Mouse (Mus musculus) adrenal gland (tissue): Measurements from ENCODE around the gene Jmjd1c.

ENCODE experiments used
- intact Hi-C: fragments of 180-260 bp; cut with DNase I; formaldehyde crosslinking; loops from one replicate; pipeline ENCODE4 v1.15.1; 2025

Jmjd1c gene

DNA sequence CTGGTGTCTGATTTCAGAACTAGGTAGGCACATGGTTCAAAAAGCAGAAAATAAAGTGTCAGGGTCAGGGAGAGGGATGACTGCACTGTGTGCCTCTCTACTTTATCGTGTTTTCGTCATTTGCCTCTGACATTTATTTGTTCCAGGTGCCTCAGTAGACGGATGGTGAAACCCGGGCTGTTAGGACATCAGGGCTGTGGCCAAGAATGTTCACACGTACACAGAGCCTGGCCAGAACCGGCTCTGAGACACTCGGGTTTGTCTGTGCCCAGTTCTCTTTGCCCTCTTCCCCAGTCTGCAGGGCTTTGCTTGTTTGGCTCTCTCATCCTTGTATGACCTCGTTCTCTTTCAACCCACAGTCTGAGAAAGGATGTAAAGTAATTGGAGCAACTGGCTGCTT, 195.2 kb downstream of the Jmjd1c start:
- intact Hi-C loops = no loop called here

DNA sequence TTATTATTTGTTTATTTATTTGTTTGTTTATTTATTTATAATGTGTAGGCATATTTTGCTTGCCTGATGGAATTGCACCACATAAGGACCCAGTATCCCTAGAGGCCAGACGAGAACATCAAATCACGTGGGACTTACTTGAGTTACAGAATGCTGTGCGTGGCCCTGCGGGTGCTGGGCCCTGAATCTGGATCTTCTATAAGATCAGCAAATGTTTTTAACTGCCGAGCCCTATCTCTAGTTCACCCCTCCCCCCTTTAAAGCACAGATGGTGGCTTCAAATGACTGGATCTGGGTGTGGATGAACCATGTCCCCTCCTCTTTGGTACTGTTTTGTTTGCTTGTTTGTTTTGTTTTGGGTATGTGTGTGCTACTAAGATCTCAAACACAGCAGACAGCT, 199.4 kb downstream of the Jmjd1c start:
- intact Hi-C loops = no loop called here

DNA sequence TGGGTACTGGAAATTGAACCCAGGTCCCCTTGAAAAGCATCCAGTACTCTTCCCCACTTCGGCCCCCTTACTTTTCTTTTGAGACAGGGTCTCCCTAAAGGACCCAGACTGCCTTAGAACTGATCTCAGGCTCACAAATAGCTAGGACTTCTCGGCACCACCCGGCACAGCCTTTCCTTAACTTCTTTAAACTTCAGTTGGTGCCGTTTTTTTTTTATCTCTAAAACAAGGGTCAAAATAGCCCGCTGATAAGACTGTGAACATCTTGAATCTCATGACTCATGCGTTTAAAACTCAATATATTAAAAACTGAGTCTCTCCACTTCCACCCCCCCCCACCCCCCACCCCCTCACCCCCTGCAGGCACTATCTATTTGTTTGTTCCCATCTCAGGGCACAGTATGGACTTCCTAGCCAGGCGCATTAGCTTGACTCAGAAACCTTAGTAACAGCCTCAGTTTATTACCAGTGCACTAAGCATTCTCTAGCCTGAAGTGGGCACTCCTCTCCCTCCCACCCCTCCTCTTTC, 200.1 kb downstream of the Jmjd1c start:
- intact Hi-C loops = no loop called here

DNA sequence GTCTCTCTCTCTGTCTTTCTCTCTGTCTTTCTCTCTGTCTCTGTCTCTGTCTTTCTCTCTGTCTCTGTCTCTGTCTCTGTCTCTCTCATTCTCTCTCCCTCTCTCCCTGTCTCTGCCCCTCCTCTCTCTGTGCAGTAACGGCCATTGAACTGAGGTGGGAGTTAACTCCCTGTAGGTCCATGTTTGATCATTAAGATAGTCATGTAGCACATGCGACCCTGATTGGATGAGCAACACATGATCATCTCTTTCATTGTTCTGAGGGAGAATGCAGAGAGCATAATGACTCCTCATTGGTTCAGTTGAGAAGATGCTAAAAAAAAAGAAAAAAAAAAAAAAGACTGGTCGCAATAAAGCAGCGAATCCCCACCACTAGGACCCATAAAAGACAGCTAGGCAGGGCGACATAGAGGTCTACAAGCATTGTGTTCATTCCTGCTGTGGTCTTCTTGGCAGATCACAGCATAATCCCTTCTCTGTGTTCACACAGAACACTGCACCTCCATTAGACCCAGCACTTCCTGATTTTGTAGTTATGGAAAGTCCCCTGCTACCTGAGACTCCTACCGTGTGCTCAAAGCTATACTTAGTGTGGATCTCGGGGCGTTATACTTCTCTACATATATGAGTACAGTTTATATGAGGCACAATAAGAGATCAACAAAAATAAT, 200.7 kb downstream of the Jmjd1c start:
- intact Hi-C loops = no loop called here

DNA sequence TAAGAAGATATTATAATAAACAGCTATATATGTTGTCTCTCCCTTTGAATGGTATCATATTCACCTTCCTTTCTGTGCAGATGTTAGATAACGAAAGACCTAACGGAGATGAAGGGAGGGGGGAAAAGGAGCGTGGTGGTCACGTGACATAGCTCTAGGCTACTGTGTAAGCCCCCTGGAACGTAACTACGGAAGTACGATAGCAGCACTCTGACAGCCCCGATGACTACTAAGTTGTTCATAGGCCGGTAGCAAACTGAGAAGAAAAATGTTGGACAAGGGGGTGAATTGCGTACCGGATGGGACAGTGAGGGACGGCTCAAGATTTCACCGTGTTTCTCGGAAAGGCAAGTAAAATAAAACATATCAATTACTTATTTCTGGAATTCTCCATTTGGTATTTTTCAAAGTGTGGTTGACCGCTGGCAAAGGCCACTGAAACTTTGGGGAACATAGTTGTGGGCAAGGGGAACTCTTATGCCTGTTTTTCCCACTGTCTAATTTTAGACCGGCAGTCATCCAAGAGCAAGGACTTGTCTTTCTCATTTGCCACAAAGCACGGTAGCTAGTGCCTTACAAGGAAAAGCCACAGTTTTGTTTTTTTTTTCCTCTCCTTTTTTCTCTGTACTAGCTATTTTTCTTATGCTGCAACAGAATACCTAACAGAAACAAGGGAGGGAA, 201.4 kb downstream of the Jmjd1c start:
- intact Hi-C loops = no loop called here

DNA sequence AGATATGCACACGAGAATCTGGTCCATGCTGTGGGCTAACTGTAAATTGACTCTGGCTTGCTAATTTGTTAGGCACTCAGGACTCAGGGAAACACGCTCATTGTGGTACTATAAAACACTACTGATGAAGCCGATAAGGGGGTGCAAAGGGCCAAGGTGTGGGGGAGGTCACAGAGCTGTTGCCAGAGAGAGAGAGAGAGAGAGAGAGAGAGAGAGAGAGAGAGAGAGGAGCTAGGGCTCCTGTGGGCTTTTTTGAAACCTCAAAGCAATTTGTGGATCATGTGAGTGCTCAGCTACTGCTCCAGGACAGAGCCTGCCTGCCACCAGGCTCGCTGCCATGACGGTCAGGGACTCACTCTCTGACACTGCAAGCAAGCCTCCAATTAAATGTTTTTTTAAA, 202.9 kb downstream of the Jmjd1c start:
- intact Hi-C loops = no loop called here

DNA sequence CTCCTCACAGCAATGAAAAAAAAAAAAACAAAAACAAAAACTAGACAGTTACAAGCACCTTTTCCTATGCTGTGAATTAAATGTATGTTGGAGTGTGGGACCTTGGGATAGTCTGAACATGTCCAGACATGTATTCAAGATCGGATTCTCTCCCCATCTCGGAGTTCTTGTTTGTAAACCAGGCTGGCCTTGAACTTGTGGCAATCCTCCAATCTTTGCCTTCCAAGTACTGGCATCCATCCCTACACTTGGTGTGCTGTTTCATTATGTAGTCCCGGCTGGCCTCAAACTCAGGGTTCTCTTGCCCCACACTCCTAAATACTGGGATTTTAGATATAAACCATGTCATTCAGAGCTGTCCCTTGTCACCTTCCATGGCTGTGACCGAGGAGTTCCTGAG, 203.4 kb downstream of the Jmjd1c start:
- intact Hi-C loops = no loop called here

DNA sequence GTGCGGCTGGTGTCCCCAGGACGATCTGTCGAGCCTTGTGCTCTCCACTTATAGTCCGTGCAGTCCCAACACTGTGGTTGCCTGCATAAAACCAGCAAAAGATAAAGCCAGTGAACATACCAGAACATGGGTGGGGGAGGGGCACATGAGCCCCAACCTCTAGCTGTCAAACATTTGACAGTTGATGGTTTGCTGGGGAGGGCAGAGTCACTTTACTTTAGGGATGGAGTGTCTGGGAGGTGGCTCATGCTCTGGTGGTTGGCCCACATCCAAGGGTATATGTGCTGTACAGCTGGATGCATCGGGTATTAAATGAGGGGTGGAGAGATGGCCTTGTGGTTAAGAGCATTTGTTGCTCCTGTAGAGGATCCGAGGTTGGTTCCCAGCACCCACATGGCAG, 205.1 kb downstream of the Jmjd1c start:
- intact Hi-C loops = no loop called here

DNA sequence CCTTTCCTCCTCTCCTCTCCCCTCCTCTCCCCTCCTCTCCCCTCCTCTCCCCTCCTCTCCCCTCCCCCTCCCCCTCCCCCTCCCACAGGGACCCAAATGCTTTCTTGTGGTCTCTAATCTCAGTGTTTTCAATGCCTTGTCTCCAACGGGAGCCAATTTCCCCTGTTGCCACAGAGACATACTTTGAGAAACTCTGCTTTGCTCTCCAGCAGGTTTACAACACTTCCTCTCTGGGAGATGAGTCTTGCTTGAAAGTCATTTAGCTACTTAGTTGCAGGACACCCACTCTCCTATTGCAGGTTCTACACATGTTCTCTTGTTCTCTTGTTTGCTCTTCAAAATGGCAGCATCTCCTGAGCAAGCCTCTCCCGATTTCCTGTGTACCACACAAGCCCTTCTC, 206.4 kb downstream of the Jmjd1c start:
- intact Hi-C loops = no loop called here
